Mouse (Mus musculus) layer of hippocampus, adult 2 months (tissue): ENCODE data around the gene Hrh2. TPM values are rescaled to one million over a fixed set of nuclear protein-coding genes. Genes with fewer than 3 reads are reported as not detected.

ENCODE experiments used
- DNase-seq, 2 experiments: peaks; one replicate each; pipeline ENCODE4 v3.0.0; 2022; ENCODE audit warnings: low spot score in 2 of 2
- H3K27ac ChIP-seq: fragments of 200-600 bp; 2 replicates; pipeline ENCODE4 v1.8.1; 2022
- H3K4me3 ChIP-seq: fragments of 200-600 bp; 2 replicates; pipeline ENCODE4 v1.8.1; 2022; ENCODE audit warnings: mild to moderate bottlenecking
- CTCF ChIP-seq: fragments of 200-600 bp; conservative IDR thresholded peaks from 2 replicates; pipeline ENCODE4 v1.8.1; 2022; ENCODE audit warnings: antibody characterized with exemption, mild to moderate bottlenecking, moderate library complexity
- total RNA-seq, 2 experiments: library from RNA; stranded (reverse); gene quantifications; 2 replicates each; pipeline ENCODE4 v1.2.3; 2021

Hrh2 gene
- total RNA-seq, 2 experiments from 2014 or later = 6.3 to 6.9 TPM

GRCm38 (mm10) chr13:54247545-54247944 is 55.6 kb downstream of the Hrh2 start:
- Histone ChIP-seq H3K4me3 (no peak overlapping the region), H3K27ac (peak overlapping the region; percentile 70)
- TF ChIP-seq CTCF = peak; percentile 97
- peak; percentile 90 to 92 for DNase-seq

GRCm38 (mm10) chr13:54248436-54248995 is 56.6 kb downstream of the Hrh2 start:
- no peak for DNase-seq
- no peak for TF ChIP-seq CTCF
- no peak overlapping the region for H3K4me3 ChIP-seq
- peak overlapping the region; percentile 34 for H3K27ac ChIP-seq

GRCm38 (mm10) chr13:54249007-54249406 is 57.1 kb downstream of the Hrh2 start:
- no peak for DNase-seq
- no peak for TF ChIP-seq CTCF
- Histone ChIP-seq H3K4me3 (no peak overlapping the region), H3K27ac (peak overlapping the region; percentile 53; the same call in 1 of the 2 replicates)

GRCm38 (mm10) chr13:54250346-54250745 is 58.4 kb downstream of the Hrh2 start:
- H3K4me3 ChIP-seq = no peak overlapping the region
- no peak overlapping the region for H3K27ac ChIP-seq
- no peak for TF ChIP-seq CTCF
- no peak for DNase-seq

- no peak for TF ChIP-seq CTCF
- Histone ChIP-seq H3K27ac (no peak overlapping the region), H3K4me3 (no peak overlapping the region)
- no peak for DNase-seq
Observed at GRCm38 (mm10) chr13:54251541-54252225, 59.8 kb downstream of the Hrh2 start.

- H3K27ac ChIP-seq = peak overlapping the region; percentile 89
- DNase-seq = peak; percentile 49 to 56
Observed at GRCm38 (mm10) chr13:54257580-54258223, 65.8 kb downstream of the Hrh2 start.

GRCm38 (mm10) chr13:54258231-54258743 is 66.4 kb downstream of the Hrh2 start:
- no peak for DNase-seq
- no peak for TF ChIP-seq CTCF
- Histone ChIP-seq H3K27ac (peak overlapping the region; percentile 89), H3K4me3 (no peak overlapping the region)

More at GRCm38 (mm10) chr13:54257580-54258223, 65.8 kb downstream of the Hrh2 start:
- no peak for TF ChIP-seq CTCF
- no peak overlapping the region; the same call in 1 of the 2 replicates for H3K4me3 ChIP-seq

GRCm38 (mm10) chr13:54260318-54260717 is 68.4 kb downstream of the Hrh2 start:
- no peak for TF ChIP-seq CTCF
- H3K27ac ChIP-seq = peak overlapping the region; percentile 71
- H3K4me3 ChIP-seq = no peak overlapping the region
- DNase-seq = peak in 1 of 2 experiments; percentile 68

GRCm38 (mm10) chr13:54262741-54263510 is 71.0 kb downstream of the Hrh2 start:
- H3K27ac ChIP-seq = peak overlapping the region; percentile 96
- no peak for DNase-seq
- no peak for TF ChIP-seq CTCF
- H3K4me3 ChIP-seq = no peak overlapping the region

GRCm38 (mm10) chr13:54263641-54264040 is 71.7 kb downstream of the Hrh2 start:
- Histone ChIP-seq H3K4me3 (no peak overlapping the region), H3K27ac (peak overlapping the region; percentile 96)
- no peak for DNase-seq
- TF ChIP-seq CTCF = no peak

- peak; percentile 86 to 90 for DNase-seq
- Histone ChIP-seq H3K4me3 (no peak overlapping the region), H3K27ac (peak overlapping the region; percentile 96)
- TF ChIP-seq CTCF = no peak
Observed at GRCm38 (mm10) chr13:54266472-54266871, 74.5 kb downstream of the Hrh2 start.

- peak overlapping the region; percentile 96 for H3K27ac ChIP-seq
- no peak for DNase-seq
- no peak overlapping the region for H3K4me3 ChIP-seq
- TF ChIP-seq CTCF = no peak
Observed at GRCm38 (mm10) chr13:54269087-54269486, 77.2 kb downstream of the Hrh2 start.

GRCm38 (mm10) chr13:54269628-54270027 is 77.7 kb downstream of the Hrh2 start:
- Histone ChIP-seq H3K4me3 (no peak overlapping the region), H3K27ac (peak overlapping the region; percentile 96)
- no peak for TF ChIP-seq CTCF
- peak; percentile 53 to 63 for DNase-seq
